Mouse (Mus musculus): ENCODE results near the gene Cd7.
A peak's percentile ranks its signal among the peaks of the same experiment; 100 is the strongest.
"Not testable (repeated sequence)": the region's sequence is repeated elsewhere in the genome, so short reads cannot be mapped to it uniquely, and the experiment has no call there.

Cd7 gene

DNA sequence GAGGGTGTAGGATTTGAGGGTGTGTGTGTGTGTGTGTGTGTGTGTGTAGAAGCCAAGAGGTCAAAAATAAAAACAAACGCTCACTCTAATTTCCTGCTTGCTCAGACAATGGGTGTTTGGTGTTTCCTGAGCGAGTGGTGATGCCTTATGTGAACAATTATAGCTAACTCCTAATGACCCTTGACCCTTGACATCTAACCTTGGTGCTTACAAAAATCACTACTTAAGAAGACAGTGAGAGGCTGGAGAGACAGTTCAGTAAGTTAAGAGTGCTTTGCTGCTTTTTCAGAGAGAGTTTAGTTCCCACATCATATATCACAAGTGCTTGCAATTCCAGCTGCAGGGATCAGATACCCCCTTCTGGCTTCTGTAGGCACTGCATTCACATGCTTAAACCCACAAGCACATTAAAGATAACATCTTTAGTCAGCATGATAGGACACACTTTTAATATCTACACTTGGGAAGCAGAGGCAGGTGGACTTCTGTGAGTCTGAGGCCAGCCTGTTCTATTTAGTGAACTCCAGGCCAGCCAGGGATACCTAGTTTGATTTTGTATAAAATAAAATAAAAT is 8.7 kb upstream of the Cd7 start:
- peak; percentile 54 for DNase-seq (ENCODE audit: low read depth, low spot score)

DNA sequence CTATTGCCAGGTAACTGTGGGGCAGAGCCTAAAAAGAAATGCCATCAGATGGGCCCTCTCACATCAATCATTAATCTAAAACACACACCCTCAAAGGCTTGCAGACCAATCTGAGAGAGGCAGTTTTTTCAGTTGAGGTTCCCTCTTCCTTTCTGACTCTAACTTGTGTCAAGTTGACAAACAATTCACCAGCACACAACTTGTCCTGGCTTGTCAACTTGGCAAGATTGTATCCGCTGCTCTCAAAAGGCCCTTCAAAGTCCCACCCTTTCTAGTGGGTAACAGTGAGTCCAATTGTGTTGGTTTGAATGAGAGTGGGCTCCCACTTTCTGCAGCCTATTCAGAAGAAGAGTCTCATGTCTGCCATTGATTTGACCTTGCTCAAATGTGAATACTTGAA is 6.1 kb upstream of the Cd7 start:
- no peak for DNase-seq (ENCODE audit: low read depth, low spot score)

DNA sequence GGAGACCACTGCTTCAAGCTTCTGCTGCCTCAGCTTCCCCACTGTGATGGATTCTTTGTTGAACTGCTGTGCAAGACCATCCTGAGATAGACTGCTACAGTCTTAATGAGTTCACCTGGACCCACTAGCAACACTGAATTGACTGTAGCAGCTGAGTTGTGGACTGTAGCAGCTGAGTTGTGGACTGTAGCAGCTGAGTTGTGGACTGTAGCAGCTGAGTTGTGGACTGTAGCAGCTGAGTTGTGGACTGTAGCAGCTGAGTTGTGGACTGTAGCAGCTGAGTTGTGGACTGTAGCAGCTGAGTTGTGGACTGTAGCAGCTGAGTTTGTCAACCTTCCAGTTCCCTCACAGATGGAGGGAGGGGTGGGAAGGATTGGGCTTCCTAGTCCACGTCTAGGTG is 3.8 kb upstream of the Cd7 start:
- not testable (repeated sequence) for DNase-seq (ENCODE audit: low read depth, low spot score)

DNA sequence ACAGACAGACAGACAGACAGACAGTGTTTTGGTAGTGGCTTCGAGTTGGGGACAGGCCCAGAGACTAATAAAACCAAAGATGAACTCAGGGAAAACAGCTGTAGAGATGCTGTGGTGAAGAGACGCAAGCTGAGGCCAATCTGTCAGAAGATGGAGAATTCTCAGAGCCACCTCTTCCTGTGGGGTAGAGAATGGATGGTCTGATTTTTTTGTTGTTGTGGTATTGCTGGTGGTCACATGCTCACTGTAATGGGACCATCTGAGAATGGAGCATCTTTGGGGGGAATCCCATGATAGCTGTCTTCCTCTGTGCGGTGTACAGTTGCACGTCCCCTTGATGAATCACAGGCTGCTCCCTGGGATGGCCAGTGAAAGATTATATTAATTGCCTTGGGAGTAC is 3.3 kb upstream of the Cd7 start:
- no peak for DNase-seq (ENCODE audit: low read depth, low spot score)

DNA sequence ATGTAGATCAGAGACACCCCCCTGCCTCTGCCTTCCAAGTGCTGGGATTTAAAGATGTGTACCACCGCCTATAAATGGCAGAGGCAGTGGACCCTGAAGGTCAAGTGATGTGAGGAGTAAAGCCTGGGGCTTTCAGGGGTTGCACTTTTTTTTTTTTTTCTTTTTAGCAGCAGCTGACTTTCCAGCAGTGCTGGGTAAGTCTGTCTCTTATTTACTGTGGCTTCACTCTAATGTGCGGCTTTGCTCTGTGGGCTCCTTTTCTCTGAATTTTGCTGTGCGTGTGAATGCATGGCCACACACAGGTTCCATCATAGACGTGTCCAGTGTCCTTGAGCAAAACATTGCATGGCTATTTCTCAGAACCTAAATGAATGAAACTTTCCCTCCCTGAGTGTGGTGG is 2.4 kb upstream of the Cd7 start:
- no peak for DNase-seq (ENCODE audit: low read depth, low spot score)

DNA sequence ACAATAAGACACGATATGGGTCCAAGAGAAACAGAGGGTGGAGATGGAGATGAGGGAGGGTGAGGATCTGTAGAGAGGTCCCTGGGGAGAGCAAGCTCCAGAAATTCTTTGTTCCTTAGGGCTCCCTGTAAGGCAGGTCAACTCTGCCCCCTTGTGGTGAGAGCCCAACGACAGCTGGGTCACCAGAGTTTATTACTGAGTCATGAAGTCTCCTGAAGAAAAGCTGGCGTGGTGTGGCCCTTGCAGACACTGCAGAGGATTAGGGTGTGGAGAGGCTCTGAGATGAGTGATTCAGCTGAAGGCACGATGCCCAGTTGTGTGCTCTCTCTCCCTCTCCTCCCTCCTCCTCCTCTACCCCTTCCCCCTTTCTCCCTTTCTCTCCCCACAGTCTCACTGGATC is 2.0 kb upstream of the Cd7 start:
- DNase-seq (ENCODE audit: low read depth, low spot score), result peak; percentile 84

DNA sequence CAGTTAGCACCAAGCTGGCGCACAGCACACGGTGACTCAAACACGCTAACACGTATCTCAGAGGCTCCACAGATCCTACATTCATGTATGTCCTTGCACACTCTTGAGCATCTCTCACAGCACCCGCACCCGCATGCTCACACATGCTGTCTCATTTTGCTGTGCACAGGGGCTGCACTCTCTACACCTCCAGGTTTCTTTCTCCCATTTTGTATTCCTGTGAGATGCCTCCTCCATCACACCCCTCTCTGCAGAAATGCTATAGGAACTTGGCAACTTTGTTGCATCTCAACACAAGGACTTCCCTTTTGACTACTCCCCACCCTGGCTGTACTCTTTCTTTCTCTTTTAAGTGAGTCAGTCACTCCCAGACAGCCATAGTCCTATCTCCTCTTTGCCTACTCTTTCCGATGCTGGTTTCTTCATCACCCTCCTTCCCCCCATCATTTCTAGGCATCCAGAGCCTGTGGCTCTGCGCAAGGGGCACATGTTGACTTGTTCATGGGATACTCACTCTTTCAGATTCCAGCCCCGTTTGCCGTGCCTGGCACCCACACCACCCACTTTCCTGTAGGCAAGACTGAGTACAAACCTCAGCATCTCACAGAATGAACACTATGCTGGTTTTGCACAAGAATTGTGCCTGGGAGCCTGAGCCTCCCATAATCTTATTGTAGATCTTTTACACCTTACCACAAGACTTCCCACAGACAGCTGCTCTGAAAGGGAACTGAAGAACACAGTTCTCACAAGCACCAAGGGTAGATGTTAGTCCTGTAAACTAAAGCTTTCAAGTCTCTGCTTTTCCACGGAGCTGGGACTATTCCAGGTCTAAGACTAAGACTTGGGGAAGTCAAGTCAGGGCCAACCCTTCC is 615 bp downstream of the Cd7 start:
- no peak for DNase-seq (ENCODE audit: low read depth, low spot score)

DNA sequence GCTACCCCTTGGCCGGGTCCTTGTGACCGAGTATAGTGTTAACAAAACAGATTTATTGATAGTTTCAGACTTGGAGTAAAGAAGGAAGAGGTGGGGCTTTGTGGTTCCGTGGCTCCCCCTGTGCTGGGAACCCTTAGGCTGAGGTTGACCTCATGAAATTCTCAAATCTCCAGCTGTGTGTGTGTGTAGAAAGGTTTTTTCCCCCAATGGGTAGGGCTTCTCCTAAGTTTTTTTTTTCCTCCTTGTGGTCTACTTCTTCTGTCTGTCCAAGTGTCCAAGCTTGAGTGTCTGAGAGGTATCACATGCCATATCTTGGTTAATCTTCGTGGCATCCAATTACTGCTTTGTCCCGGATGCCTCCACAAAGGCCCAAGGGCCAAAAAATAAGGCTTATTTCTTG is 6.1 kb downstream of the Cd7 start:
- DNase-seq (ENCODE audit: low read depth, low spot score), result no peak

DNA sequence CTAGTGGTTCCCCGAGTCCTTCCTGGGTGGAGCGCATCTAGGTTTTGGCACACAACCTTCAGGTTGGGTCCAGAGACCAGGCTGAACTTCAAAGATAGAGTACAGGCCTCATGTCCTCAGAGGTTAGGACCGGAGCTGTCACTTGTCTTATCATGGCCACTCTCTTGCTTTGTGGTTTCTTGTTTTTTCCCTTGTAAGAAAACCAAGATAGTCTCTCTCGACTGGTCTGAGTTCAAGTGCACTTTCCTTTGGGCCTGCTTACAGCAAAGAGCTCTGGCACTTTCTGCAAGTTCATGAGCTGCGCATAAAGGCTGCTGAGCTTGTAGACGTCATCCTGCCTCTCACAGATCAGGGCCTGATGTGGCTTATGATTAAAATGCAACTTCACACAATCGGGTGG is 12.0 kb downstream of the Cd7 start:
- DNase-seq (ENCODE audit: low read depth, low spot score), result no peak

DNA sequence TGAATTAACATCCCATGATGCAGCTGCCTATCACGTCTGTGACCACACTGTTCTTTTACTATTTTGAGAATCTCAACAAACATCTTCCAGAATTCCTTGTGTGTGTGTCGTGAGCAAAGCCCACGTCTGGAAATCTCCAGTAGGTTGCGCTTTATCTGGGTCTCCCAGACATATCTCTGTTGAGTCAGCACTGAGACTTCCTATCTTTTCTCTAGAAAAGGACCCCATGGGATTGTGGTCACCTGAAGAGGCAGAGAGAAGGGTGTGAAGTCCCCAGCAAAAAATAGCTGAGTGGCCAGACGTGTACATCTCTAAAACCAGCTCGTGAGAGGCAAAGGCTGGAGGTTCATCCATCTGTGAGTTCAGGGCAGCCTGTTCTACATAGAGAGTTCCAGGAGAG is 15.1 kb downstream of the Cd7 start:
- DNase-seq (ENCODE audit: low read depth, low spot score), result no peak

DNA sequence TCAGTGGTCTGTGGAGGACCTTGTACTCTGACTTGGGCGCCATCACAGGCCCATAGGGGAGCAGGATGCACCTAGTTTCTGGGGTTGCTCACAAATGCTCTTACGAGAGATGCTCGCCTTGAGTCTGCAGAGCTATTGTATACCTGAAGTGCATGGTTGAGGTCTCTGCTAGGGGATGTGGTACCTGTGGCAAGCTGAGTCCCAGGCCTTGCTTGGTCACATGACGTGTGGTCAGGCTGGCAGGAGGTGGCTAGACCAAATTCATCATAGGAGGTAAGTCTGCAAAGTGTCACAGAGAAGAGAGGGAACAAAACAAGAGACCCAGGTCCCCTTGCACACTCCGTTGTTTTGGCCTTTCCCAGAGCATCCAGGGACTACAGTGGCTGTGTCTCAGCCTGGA is 19.7 kb downstream of the Cd7 start:
- DNase-seq (ENCODE audit: low read depth, low spot score), result no peak

DNA sequence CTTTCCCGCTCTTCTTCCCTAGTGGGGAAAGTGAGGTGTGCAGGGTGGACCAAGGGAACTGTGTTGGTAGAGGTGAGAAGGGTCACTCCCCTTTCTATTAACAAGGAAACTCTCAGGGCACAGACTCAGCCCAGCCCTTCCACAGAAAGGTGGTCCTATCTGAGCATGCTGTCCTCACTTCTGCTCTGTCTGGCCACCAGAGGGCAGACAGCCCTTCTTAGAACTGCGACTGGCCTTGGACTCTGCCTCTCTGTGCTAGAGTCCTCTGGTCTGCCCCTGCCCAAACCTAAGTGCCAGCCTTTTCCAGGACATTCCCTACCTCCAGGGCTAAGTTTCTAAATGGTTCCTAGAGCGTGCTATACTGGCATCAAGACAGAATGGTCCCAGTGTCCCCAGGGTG is 21.5 kb downstream of the Cd7 start:
- DNase-seq (ENCODE audit: low read depth, low spot score), result peak; percentile 55

DNA sequence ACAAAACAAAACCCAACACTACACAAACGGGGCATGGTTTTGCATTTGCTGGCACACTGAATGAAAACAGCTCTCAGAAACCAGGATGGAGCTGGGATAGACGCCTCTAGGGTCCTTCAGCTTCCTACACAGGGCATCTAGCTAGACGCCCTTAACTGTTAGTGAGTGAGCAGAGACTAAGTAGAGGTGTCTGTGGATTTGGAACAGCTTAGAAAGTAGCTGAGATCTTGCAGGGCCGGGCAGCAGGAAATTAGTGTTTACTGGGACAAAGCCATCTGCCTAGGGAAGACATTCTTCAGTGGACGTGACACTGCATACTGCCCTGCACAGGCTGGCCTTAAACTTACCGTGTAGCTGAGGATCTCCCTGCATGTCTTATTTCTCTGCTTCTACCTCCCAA is 23.7 kb downstream of the Cd7 start:
- no peak for DNase-seq (ENCODE audit: low read depth, low spot score)

DNA sequence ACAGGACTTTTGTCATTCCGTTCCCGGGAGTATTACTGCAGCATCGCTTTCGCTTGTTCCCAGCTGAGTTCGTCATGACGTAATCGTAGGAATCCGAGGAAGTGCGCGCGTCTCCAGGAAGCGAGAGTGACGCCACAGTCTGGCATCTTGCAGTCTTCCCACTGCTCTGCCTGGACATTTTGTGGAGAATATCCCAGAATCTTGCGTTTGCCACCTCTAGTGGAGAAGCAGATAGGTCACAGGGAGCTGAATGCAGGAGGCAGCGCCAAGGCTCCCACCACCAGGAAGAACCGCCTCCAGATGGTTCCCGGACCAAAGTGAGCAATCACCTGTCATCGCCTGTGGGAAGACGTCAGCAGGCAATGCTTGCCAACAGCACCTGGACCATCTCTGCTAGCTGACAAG is 24.3 kb downstream of the Cd7 start:
- peak; percentile 51 for DNase-seq (ENCODE audit: low read depth, low spot score)

DNA sequence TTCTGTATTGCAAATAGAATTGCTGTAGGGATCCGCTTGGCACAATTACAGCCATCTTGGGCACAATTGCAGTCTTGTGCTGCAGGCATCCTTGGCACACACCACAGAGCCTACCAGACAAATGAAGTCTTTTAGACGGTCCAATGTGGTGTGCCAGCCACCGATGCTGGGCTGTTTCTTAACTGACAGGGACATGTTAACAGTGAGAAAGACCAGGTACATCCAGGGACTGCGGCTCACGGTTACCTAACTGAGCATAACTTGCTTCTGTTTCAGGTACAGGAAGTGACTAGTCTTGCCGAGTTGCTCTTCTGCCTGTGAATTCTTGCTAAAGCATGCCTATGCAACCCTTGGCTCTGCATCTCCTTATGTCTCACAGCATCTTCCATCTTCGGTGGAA is 25.6 kb downstream of the Cd7 start:
- no peak for DNase-seq (ENCODE audit: low read depth, low spot score)

DNA sequence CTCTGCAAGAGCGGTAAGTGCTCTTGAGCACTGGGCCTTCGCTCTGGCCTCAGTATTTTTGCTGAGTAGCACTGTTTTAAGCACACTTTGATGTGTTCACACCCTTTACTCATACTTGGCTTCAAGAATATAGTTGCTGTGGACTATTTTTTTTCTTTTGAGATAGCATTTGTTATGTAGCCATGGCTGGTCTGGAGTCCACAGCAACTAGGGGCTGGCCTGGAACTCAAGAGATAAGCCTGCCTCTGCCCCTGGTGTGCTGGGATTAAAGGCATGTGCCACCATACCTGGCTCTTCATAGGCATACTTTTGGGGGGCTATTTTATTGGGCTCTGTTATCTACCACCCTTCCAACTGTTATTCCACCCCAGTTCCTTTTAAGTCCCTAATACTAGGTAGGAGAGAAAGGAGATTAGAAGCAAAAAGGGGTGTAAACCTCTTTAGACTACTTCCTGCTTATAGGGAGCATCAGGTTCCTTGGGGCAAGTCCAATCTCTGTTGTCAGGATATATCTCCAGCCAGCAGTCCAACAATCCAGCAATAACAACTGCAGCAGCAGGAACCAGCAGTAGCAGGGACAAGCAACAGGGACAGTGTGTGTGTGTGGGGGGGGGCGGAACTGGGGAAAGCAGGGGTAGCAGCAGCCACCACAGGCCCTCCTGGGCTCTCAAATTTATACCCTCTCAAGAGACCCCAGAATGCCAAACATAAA is 29.0 kb downstream of the Cd7 start:
- DNase-seq (ENCODE audit: low read depth, low spot score), result no peak

DNA sequence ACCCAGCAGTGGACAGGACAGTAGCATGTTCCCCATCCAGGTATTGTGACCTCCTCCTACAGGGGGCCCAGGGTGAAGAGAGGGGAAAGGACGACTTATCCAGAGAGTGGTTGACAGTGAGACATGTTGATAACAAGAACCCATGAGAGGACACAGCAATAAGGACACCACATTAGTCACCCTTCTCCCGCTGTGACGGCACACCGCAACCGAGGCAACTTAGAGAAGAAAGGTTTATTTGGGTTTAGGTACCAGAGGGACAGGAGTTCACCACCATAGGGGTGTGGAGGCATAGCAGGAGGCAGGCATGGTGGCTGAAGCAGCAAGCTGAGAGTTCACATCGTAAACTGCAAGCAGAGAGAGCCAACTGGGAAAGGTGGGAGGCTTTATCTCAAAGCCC is 33.0 kb downstream of the Cd7 start:
- DNase-seq (ENCODE audit: low read depth, low spot score), result no peak

DNA sequence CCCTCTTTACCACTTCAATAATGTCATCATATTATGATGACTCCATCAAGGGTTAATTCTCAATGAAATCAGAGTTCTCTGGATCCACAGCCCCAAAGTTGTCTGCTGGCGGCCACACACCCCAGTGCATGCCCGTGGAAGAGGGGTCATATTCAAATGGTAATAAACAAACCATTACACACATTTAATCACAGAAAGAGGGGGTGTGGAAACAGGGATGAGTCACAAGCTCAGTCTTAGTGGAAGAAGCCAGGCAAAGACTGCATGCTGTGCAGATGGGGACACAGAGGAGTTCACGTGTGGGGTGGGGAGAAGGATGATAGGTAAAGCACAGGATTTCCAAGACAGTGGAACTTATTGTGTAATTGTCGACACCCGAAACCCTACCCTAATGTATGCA is 34.9 kb downstream of the Cd7 start:
- no peak for DNase-seq (ENCODE audit: low read depth, low spot score)

DNA sequence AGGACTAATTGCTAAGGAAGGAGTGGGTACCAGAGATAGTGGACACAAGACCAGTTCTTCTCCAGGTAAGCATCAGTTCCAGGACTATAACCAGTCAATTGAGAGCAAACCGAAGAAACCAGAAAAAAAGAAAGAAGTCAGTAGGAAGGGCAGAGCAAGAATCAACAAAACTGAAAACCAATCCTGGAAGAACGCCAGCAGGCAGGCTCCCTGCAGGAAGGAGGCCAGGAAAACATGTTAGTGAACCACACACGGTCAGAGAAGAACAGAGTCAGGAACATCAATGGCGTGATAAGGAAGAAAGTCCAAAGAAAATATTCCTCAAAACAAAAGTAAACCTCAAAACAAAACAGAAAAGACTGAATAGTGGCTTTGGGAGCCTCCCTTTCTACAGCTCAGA is 37.3 kb downstream of the Cd7 start:
- DNase-seq (ENCODE audit: low read depth, low spot score), result no peak

DNA sequence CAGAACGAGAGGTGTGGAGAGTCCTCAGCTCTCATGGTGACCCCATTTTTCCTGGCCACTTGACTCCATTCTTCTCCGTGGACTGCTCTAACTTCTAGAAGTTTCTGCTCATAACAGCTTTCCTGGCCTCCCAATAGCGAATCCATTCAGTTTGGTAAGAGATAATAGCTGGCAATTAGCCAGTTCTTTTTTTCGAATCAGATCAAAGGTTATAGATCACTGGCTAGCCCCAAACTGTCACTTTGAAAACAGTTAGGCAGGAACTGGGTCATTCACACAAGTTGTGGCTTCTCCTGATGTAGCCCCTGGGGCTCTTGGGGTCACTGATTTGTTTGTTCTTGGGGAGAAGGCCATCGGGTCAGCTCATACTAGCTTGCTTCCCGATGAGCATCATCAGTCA is 44.5 kb downstream of the Cd7 start:
- no peak for DNase-seq (ENCODE audit: low read depth, low spot score)

DNA sequence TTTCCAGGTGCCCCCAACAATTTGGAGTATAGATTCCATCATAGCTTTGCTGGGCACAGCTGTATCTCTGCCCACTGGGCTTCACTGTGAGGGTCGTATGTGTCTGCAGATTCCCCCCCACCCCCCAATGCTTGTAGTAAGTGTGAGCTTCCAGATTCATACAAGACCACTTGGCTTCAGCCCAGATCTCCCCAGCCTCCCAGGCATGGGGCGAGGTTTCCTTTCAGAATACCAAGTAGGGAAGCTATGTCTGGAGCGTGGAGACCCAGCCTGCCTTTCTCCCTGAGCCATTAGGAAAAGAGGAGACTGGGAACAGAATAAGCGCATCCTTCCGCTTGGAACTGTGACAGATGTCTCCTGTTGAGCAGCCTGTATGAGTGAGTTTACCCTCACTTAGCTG is 45.6 kb downstream of the Cd7 start:
- no peak for DNase-seq (ENCODE audit: low read depth, low spot score)

DNA sequence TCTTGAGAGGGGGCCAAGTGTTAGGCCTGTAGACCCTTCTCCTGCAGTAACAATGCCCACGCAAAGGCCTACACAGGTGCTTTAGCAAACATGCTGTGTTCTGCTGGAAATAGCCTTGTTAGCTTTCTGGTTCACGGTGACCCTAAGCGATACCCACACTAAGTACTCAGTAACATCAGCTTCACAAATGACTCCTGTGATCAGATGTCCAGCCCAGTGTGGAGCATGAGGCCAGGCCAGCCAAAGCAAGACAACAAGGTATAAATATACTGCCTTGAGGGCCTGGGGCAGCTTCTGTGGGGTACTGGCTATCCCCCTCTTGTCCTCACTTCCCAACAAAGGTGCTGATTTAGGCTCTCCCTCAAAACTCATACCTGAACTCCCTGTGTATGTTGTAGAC is 46.1 kb downstream of the Cd7 start:
- DNase-seq (ENCODE audit: low read depth, low spot score), result no peak

DNA sequence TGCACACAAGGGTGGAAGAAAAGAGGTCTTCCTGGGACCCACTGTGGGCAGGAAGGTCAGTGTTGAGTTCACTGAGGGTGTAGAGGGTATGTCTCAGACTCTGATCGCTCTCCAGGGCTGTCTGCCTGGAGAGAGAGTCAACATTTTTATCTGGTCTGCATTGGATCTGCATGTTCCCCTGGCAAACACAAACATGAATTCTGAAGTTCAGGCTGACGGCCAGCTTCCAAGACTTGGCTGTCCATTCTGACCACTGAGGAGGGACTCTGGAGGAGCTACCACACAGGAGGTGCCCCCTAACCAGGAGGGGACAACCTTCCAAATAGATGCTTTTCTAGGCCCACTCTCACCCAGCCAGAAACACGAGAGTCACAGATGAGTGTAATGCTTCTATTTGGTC is 47.4 kb downstream of the Cd7 start:
- DNase-seq (ENCODE audit: low read depth, low spot score), result no peak
